Mouse (Mus musculus) left cerebral cortex, postnatal 25 days (tissue): Measurements from ENCODE around the gene Sorl1. TPM values are rescaled to one million over a fixed set of nuclear protein-coding genes. Genes with fewer than 3 reads are reported as not detected.

Experiments
- DNase-seq, 2 experiments: peaks; one replicate each; pipeline ENCODE4 v3.0.0; 2022; ENCODE audit warnings: low spot score in 2 of 2, mixed read lengths in 1 of 2
- intact Hi-C: fragments of 180-260 bp; cut with DNase I; formaldehyde crosslinking; loops from one replicate; pipeline ENCODE4 v1.15.1; 2025
- total RNA-seq, 2 experiments: library from RNA; stranded (reverse); gene quantifications; 2 replicates each; pipeline ENCODE4 v1.2.3; 2021

Sorl1 gene
- total RNA-seq, 2 experiments from 2014 or later, result 203 to 227 TPM

DNA sequence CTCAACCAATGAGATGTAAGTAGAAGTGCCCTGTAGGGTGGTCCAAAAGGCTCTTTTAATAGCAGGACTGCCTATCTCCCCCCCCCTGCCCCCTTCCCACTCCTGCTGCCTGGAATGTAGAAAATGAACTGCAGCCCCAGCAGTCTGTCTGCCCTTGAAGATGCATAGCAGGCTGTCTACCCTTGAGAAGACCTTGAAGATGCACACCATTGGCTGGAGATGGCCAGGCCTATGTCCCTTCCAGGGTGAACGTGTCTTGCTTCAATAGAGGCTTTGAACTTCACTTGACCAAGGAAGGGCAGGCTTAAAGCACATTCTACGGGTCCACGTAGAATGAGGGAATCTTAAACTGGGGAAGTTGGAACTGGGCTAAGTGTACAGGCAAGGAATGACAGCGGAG lies 142.8 kb downstream of the Sorl1 start:
- no peak for DNase-seq
- intact Hi-C loops, result no loop called here

DNA sequence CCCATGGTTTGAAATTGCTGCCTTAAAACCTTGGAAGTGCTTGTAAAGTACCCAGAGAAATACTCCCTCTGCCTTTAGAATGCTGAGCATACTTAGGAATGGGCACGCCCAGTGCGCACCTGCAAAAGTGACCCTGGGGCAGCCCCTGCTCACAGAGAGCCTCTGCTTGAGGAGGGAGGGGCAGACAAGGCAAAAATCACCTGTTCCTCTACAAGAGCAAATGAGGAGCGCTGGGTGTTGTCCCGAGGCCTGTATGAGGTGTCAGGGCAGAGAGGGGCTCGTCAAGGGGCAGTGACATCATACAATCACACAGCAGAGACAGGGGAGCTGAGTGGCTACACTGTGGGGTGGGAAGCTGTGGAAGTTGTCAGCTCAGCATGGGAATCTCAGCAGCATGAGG lies 143.3 kb downstream of the Sorl1 start:
- no peak for DNase-seq
- intact Hi-C loops, result no loop called here

GRCm38 (mm10) chr9:41978366-41978765 lies 145.7 kb downstream of the Sorl1 start:
- intact Hi-C loops, result no loop called here
- DNase-seq, result no peak

GRCm38 (mm10) chr9:41975968-41976367 lies 148.1 kb downstream of the Sorl1 start:
- intact Hi-C loops, result loop anchor here (2.0 kb wide), 1 partner anchor 747 kb away; no protein-coding TSS in a partner anchor
- DNase-seq, result no peak

DNA sequence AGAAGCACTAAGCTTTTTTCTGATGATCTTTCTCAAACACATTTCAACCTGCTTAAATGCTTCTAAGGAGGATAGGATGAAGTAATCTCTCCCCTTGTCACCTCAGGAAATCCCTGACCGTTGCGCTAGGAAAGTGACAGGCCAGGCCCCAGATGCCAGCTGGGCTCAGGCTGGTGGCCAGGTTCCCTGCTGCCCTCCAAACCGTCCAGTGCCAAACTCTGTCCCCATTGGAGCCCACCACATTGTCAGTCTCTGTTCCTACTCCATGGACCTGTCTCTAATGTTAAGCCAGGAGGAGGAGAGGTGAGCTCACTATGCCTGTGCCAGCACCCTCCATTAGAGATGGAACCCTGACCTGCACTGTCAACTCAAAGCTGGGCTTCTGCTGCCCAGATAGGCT lies 149.4 kb downstream of the Sorl1 start:
- intact Hi-C loops, result loop anchor here (2.0 kb wide), 1 partner anchor 746 kb away; no protein-coding TSS in a partner anchor
- no peak for DNase-seq

GRCm38 (mm10) chr9:41973775-41974657 lies 150.1 kb downstream of the Sorl1 start:
- intact Hi-C loops, result loop anchor here (2.0 kb wide), 1 partner anchor 745 kb away; no protein-coding TSS in a partner anchor

DNA sequence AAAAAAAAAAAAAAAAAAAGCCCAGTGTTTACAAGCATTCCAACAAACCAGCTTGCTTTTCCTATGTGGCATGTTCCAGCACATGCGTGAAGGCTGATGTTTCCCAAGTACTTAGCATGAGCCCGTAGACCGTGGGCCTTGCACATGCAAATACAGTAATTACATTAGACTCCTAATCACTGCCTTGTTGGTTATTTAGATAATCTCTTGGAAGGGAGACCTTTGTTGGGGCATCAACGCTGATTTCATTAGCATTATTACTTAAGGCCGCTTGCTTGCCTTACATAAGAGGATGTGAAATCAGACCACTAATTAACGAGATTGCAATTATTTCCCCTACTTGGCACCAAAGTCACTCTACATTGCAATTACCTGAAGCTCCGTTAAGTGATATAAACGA lies 154.1 kb downstream of the Sorl1 start:
- intact Hi-C loops, result no loop called here
- DNase-seq, result no peak

More at GRCm38 (mm10) chr9:41973775-41974657, 150.1 kb downstream of the Sorl1 start:
- peak; percentile 81 to 85 for DNase-seq

GRCm38 (mm10) chr9:41968673-41969460 lies 155.2 kb downstream of the Sorl1 start:
- DNase-seq, result no peak
- intact Hi-C loops, result no loop called here

GRCm38 (mm10) chr9:41961274-41961673 lies 162.8 kb downstream of the Sorl1 start:
- no peak for DNase-seq
- intact Hi-C loops, result no loop called here

GRCm38 (mm10) chr9:41958282-41958681 lies 165.8 kb downstream of the Sorl1 start:
- intact Hi-C loops, result no loop called here
- no peak for DNase-seq

GRCm38 (mm10) chr9:41953486-41953885 lies 170.6 kb downstream of the Sorl1 start:
- DNase-seq, result peak; percentile 83 to 87
- intact Hi-C loops, result loop anchor here (5.0 kb wide), 2 partner anchors 561 to 576 kb away; no protein-coding TSS in a partner anchor

DNA sequence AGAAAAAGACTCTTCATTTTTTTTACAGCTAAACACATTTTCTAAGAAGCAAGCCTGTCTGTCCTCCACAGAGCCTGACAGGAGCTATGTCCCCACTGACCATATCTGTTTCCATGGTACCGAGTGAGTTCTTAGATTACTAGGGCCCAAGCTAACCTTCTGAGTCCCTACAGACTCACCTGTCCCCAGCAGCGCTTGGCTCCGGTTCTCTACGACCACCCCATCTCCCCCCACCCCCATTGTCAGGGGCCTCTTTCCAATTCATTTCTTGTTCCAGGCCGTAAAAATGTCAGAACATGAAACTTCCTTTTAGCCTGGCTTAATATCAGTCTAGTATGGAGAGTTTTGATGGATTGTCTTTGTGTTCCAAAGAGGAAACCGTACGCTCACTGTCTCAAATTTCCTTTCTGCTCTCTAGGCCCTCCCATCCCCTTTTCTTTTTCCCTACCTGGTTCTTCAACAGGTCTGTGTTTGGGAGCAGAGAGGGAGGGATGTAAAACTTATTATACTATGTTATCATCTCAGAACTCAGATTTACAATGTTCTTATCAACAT lies 171.4 kb downstream of the Sorl1 start:
- DNase-seq, result no peak
- intact Hi-C loops, result loop anchor here (5.0 kb wide), 2 partner anchors 560 to 575 kb away; no protein-coding TSS in a partner anchor

DNA sequence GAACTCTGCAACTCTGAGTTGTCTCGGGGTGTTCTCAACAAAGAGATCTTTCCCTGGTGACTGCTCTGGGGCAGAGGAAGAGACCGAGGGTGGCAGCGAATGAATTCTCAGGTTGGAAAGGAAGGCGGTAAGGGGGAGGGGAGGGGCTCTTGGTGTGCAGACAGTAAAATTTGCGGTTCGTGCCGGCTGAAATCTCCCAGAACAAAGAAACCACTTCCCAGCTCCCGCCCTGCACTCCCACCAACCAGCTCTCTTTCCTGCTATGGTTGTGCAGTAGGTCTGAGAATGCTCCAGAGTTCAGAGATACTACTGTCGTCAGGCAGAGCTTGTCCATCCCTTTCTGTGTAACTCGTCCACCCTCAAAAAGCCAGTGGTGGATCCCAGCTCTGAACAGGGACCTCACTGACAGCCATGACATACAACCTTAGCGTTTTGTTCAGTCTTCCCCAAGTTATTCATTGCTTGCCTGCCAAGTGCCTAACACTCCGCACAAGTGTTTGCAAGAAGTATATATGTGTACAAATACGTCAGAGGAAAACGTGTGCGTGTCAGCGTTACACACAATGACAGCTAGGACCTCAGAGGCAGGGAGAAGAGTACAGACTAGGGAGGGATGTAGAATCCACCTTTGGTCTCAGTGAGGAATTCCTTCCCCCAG lies 172.5 kb downstream of the Sorl1 start:
- DNase-seq, result no peak
- intact Hi-C loops, result loop anchor here (1.0 to 5.0 kb wide), 5 partner anchors 216 to 723 kb away; no protein-coding TSS in a partner anchor

- DNase-seq, result peak; percentile 91
- intact Hi-C loops, result loop anchor here (1.0 to 5.0 kb wide), 6 partner anchors 216 to 723 kb away; no protein-coding TSS in a partner anchor
These were observed 173.1 kb downstream of the Sorl1 start for GRCm38 (mm10) chr9:41950991-41951451.

- DNase-seq, result peak; percentile 87
- intact Hi-C loops, result loop anchor here (1.0 to 5.0 kb wide), 4 partner anchors 371 to 573 kb away; no protein-coding TSS in a partner anchor
These were observed 173.7 kb downstream of the Sorl1 start for GRCm38 (mm10) chr9:41950109-41950990.

DNA sequence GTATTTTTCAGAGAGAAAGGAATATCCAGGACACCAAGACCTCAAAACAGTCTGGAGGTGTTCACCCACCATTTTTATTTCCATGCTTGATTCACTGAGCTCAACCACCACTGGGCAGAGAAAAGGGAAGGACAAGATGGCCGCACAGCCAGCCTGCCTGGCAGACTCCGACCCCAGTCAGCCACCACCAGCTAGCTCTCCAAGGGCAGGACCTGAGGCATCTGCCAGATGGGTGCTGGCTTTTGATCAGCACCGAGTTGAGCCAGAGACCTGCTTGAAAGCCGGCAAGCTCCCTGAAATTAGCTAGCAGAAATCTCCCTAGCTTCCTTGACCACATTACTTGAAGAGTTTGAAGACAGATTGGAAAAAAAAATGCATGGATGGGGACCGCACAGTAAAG lies 174.6 kb downstream of the Sorl1 start:
- DNase-seq, result no peak
- intact Hi-C loops, result no loop called here

GRCm38 (mm10) chr9:41944964-41945363 lies 179.1 kb downstream of the Sorl1 start:
- intact Hi-C loops, result no loop called here

GRCm38 (mm10) chr9:41942970-41943635 lies 181.0 kb downstream of the Sorl1 start:
- intact Hi-C loops, result no loop called here
- DNase-seq, result no peak

More at GRCm38 (mm10) chr9:41944964-41945363, 179.1 kb downstream of the Sorl1 start:
- DNase-seq, result no peak
